Mouse (Mus musculus) B cell, adult 2 months (primary cell): ENCODE measurements around the gene Pold1.

Experiments
- DNase-seq, 2 experiments: peaks; one replicate each; pipeline ENCODE4 v3.0.0; 2022

Pold1 gene

DNA sequence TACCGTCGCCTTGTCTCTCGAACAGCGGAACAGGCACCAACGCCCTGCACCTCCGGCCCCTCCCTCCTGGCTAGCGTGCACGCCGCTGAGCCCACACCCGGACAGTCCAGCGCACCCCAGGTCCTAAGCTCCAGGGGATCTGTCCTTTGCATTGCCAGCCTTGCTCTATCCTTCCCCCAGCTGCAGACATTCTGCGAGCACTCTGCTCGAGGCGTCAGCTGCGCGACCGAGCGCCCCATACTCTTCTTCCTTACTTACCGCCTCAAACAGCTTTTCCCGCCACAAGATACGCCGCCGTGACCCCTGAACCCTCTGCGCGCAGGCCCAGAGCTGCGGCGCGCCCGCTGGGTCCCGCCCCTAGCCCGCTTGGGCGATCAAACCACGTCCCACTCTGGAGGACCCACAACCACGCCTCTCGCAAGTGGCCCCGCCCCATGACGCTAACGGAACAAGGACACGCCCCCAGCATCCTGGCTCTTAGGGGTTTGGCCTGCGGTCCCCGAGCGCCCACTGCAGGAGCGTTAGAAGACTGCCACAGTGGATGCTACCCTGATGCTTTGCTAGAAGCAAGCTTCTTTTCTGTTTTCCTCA, at the start of gene Pold1:
Pold1 (minus strand) TSS at position 353 of the 591 bp plus-strand sequence.
- DNase-seq, result peak; percentile 100

DNA sequence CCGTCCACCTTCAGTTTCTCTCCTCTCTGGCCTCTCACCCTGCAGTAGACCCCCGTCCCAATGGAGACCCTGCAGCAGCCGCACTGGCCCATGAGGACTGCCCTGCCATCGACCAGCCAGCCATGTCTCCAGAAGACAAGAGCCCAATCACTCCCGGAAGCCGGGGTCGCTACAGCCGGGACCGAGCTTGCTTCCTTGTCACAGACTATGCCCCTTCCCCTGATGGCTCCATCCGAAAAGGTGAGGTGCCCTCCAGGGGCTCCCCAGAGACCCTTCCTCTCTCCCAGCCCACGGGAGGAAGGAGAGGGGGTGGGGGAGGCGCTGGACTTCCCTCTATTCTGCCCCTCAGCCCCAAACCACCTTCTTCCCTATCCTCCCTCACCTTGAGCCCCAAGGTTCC, 49.7 kb upstream of the Pold1 start:
- DNase-seq, result no peak

DNA sequence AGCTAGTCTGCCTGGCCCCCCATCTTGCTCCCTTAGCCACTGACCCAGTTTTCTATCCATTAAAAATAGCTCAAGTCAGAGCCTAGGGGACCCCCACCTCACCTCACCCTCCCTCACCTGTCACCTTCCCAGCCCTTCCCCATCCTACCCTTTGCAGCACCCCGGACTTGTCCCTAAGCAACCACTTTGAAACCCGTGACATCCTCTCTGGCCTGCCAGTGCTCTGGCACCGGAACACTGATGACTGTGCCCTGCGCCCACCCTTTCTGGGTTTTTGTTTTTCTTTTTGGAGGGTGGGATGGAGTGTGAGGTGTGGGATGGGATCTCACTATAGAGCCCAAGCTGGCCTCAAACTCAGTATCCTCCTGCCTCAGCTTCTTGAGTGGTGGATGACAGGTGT, 49.0 kb upstream of the Pold1 start:
- DNase-seq, result no peak

DNA sequence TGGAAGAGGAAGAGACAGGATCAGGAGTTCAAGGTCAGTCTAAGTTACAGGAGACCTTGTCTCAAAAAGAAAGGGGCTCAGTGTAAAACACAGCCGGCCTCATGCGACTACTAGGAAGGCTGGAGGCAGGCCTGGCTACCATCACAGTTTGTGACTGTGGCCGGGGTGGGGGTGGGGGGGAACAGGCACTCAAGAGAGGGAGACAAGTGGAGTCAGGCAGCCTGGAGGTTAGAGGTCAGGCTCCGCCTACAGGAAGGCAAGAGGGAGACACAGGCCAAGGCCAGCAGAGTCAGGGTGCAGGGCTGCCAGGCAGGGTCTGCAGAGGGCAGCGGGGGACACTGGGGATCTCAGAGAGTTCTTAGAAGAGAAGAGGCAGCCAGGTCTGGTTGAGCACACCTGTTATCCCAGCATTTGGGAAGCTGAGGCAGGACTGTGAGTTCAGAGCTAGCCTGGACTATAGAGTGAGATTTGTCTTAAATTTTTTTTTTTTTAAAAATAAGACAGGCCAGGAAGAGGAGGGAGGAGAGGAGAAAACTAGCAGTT, 48.4 kb upstream of the Pold1 start:
- no peak for DNase-seq

DNA sequence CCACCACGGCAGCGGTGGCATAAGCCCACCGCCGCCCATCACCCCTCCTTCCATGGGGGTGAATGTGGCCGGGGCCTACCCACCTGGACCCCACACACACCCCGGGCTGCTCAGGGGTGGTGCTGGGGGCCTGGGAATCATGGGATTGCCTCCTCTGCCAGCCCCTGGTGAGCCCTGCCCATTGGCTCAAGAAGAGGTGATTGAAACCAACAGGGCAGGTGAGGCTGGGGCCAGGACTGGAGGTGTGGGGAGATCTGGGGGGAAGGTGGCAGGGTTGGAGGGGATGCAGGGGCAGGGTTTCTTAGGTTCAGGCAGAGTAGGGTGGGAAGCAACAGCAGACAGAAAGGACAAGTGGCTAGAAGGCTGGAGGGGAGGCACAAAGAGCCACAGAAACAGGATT, 47.4 kb upstream of the Pold1 start:
- no peak for DNase-seq

DNA sequence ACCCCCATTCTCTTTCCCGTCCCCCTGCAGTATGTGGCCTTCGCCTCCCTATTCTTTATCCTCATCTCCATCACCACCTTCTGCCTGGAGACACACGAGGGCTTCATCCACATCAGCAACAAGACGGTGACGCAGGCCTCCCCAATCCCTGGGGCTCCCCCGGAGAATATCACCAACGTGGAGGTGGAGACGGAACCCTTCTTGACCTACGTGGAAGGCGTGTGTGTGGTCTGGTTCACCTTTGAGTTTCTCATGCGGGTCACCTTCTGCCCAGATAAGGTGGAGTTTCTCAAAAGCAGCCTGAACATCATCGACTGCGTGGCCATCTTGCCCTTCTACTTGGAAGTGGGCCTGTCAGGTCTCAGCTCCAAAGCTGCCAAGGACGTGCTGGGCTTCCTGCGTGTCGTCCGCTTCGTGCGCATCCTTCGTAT, 46.5 kb upstream of the Pold1 start:
- no peak for DNase-seq

DNA sequence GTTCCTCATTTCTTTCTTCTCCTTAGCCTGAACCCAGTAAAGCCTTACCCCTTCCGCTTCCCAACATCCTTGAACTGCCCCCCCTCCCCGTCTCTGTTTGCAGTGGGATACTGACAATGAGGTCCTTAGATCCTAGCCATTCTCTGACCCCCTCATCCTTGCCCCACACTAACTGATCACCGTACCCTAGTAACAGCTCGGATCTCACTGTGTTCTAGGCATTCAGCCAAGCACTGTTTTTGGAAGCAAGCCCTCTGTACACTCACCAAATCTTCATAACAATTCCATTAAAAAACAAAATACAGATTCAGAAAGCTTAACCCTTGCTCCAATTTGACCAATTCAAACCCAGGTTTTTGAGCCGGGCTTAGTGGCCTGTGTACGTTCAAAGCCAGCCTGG, 45.6 kb upstream of the Pold1 start:
- no peak for DNase-seq

DNA sequence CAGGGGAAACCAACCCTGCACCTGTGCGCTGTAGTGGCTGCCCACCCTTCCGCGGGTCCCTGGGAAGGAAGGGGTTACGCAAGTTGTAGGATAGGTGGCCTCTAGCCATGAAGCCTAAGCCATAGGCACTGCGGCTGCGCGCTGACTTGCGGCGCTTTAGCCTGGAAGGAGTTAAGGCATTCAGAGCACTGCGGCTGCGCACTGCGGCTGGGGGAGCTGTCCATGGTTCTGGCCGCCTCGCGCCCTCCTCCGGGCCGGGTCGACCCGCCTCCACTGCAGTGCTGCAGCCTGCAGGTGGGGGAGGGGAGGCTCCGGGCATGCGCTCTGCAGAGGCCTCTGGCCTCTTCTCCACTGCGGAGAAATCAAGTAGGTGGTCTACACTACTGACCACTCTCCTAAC, 45.1 kb upstream of the Pold1 start:
- peak; percentile 90 to 91 for DNase-seq

DNA sequence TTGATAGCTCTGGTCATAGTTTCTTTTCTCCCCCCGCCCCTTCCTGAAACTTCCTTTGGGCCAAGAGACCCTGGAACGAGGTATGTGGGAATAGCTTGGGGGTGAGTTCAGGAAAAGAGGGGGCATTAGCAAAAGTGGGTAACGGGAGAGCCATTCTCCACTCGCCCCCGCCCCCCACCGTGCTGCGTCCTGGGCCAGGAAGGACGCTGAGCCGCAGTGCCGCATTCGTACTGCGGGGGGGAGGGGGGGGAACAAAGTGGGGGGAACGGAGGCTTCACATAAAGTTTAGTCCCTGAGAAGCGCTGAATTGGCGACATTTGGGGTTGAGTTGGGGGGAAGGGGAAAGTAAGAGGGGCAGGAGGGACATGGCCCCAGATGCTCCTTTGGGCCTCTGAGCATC, 44.4 kb upstream of the Pold1 start:
- no peak for DNase-seq

DNA sequence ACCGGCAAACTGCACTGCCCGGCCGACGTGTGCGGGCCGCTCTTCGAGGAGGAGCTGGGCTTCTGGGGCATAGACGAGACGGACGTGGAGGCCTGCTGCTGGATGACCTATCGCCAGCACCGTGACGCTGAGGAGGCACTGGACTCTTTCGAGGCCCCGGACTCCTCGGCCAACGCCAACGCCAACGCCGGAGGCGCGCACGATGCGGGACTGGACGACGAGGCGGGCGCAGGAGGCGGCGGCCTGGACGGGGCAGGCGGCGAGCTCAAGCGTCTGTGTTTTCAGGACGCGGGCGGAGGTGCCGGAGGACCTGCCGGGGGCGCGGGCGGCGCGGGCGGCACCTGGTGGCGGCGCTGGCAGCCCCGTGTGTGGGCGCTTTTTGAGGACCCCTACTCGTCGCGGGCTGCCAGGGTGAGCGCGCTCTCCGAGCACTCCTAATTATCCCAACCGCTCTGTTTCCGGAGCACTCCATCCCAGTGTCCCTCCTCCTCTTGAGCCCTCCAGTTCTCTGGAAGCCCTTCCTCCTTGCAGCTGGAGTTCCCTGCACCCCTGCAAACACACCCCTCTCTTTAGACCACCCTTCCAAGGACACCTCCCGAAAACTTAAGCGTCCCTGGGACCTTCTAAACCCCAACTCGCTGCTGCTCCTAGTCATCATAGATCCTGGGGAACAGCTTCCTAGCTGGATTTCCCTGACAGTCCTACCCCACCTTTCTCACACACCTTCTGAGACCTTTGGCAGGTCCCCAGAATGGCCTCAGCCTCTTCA, 42.9 kb upstream of the Pold1 start:
- peak in 1 of 2 experiments; percentile 38 for DNase-seq

DNA sequence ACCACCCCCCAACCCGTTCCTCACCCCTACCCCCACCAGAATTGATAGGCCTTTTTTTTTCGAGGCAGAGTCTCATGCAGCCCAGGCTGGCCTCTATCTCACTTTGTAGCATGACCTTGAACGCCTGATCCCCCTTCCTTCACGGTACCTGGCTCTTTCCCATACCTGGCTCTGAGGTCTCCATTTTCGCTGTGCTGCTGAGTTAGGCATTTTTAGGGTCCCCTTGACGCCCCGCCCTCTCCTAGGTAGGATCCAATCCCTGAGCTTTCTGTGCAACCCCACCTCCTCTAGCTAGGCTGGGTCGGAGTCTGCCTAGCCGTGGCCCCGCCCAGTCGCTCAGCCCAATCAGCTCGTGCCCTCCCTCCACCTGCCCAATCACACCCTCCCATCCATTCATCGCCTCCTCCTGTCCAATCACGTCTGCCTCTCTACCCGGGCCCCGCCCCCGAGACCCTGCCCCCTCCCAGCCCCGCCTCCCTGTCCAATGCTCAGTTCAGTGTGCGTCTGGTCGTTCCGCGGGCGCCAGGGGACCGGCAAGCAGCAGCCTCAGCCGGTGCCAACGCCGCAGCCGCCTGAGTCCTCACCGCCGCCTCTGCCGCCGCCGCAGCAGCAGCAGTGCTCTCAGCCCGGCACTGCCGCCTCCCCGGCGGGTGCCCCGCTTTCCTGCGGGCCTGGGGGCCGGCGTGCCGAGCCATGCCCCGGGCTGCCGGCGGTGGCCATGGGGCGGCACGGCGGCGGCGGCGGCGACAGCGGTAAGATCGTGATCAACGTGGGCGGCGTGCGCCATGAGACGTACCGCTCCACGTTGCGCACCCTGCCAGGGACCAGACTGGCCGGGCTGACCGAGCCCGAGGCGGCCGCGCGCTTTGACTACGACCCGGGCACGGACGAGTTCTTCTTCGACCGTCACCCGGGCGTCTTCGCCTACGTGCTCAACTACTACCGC, 42.0 kb upstream of the Pold1 start, which contains the start of gene Kcnc3:
Kcnc3 (plus strand) TSS at position 263 of the 946 bp plus-strand sequence.
- DNase-seq, result peak; percentile 91 to 93

DNA sequence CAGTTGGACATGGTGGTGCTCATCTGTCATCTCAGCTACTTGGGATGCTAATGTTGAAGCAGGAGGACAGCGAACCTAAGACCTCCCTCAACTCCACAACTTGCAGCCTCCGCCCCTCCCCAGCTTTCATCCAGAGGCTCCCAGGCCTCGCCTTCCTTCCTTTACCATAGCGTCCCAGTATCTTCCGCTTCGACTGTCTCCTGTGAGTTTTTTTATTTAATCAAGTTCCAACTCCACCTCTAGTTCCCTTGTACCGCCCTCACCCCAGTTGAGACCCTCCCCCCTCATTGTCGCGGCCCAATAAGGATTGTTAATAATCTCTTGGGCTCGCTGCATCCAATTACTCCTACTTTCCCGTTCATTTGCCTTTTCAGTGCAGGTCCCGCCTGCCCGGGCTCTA, 41.3 kb upstream of the Pold1 start:
- DNase-seq, result no peak

DNA sequence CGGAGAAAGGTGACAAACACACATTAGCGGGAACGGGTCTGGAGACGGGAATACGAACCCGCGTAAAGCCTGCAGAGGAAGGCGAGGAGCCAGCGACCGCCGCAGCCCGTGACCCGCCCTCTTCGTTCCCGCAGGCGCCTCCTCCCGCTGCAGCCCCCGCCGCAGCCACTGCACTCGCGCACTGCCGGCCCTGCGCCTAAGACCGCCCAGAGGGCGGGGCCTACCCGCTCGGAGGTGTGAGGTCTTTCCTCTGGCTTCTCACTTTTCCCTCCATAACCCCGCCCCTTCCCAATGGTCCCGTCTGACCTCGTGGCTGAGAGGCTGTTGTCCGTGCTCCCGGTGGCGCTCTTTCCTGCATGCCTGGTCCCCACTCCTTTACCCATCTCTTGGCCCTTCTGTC, 40.5 kb upstream of the Pold1 start:
- peak; percentile 78 to 80 for DNase-seq

DNA sequence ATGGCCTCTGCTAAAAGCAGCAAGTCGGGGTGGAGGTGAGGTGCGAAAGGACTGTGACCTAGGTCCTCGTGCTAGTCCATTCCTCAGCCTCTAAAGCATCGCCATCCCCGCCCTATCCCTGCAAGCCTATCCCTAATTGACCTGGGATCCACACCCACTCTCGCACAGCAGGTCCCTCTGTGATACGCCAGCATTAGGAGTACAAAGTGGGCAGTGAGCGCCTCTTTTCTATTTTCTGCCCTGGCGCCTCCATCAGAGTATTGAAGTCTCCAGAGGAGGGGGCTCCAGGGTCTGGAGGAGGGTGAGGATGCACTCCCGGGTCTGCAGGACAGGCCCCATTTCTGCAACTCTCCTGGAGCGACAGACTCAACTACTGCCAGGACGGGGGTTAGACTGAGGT, 39.7 kb upstream of the Pold1 start:
- DNase-seq, result no peak

DNA sequence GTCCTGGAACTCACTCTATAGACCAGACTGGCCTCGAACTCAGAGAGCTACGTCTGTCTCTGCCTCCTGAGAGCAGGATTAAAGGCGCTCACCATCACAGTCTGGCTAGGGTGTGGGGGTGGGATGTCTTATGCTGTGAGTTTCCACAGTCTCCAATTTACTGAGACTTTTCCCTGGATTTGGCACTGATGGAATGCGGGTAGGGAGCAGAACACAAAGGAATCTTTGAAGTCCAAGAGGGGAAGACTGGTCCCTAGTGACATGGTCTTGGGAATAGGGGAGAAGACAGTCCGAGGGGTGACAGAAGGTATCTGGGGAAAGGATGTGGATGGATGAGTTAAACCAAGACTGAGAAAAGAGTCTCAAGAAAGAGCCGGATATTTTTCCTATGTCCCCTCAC, 39.0 kb upstream of the Pold1 start:
- no peak for DNase-seq

DNA sequence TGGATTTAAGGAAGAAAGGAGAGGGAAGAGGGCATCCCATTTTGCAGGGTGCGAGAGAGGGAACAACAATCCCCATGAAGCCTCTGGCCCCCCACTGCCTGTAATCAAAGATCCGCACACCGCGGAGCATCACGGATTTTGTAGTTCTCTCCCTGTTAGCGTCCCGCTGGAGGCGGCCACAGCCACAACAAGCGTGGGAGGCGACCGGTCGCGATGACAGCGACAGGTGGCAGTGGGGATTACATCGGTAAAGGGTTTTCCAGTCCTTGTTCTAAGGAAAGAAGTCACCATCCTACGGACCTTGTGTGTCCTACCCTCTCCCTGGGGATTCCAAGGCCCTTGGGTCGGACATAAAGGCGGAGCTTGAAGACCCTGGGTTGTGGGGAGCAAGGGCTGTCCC, 38.3 kb upstream of the Pold1 start:
- DNase-seq, result peak; percentile 66 to 69

DNA sequence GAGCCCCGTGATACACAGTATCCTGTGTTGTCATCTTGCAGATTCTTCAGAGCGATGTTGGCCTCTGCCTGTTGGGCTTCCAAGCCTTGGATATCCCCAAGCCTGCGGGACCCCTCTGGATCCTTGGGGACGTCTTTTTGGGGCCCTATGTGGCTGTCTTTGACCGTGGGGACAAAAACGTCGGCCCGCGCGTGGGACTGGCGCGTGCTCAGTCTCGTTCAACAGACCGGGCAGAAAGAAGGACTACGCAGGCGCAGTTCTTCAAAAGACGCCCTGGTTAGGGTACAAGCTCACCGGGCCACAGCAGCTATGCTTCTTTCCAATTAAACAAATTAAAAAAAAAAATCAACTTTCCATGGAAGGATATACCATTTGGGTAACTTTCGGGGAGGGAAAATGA, 37.9 kb upstream of the Pold1 start:
- no peak for DNase-seq

DNA sequence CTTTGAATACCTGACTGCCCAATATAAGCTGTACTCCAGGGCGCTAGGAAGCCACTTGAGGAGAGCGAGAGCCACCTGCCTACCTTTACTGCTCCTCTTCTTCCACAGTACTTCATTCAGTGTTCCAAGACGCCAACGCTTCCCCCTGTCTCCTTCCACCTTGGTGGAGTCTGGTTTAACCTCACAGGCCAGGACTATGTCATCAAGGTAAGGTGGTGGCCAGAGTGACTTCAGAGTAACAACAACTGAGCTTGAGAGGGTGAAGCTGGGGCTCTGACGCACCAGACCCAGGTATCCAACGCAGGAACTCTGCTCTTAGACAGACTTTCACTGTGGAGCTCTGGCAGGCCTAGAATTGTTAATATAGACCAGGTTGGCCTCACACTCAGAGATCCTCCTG, 37.0 kb upstream of the Pold1 start:
- DNase-seq, result no peak

DNA sequence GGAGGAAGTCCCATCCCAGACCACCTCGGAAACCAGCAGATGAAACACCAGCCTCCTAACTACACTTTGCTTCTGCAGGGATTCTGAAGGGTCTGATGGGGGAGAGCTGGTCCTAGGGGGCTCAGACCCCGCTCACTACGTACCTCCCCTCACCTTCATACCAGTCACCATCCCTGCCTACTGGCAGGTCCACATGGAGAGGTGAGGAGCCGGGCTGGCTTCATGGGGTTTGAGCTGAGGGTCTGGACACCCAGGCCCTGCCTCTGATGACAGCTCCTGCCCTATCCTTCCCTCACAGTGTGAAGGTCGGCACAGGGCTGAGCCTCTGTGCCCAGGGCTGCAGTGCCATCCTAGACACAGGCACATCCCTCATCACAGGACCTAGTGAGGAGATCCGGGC, 36.3 kb upstream of the Pold1 start:
- no peak for DNase-seq

DNA sequence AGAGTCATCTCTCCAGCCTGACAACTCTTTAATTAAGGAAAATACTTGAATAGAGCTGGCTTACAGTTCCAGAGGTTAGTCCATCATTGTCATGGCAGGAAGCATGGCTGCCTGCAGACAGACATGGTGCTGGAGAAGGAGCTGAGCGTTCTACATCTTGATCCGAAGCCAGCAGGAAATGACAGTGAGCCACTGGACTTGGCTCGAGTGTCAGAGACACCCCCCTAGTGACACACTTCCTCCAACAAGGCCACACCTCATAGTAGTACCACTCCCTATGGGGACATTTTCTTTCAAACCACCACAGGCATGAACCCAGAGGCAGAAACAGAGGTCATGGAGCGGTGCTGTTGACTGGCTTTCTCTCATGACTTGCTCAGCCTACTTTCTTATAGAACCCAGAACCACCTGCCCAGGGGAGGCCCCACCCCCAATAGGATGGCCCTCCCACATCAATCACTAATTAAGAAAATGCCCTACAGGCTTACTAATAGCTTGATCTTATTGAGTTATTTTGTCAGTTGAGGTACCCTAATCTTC, 35.7 kb upstream of the Pold1 start:
- DNase-seq, result no peak

DNA sequence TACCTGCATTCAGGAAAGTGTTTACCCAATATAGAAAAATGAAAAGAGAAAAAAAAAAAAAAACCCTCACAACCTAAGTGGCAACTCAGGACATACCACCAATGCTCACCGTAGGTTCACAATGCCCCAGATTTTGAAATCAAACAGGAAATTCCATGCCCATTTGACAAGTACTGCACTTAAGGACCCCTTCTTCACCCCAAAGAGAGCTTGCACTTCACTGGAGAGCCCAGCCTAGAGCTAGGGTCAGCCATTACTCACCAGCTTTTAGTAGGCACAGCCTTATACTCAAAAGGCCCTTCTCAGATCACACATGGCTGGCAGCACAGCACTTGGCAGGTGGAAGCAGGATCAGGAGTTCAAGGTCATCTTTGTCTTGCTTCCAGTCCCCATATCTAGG, 34.5 kb upstream of the Pold1 start:
- DNase-seq, result no peak

DNA sequence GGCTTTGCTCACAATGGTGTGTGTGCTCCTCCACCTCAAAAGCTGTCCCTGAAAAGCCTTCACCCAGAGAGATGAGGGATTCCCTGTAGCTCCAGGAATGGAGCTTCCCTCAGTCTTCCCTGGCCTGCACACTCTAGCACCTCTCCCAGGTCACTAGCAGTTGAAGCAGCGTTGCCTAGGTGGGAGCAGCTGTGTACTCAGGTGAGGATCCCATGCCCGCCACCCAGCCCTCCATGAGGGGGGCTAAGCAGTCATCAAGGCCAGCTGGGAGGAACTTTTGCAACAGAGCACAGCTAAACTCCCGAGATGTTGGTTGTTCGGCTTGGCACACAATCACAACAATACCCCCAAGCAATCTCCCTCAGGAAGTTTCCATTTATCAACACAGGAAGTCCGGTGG, 34.1 kb upstream of the Pold1 start:
- no peak for DNase-seq

DNA sequence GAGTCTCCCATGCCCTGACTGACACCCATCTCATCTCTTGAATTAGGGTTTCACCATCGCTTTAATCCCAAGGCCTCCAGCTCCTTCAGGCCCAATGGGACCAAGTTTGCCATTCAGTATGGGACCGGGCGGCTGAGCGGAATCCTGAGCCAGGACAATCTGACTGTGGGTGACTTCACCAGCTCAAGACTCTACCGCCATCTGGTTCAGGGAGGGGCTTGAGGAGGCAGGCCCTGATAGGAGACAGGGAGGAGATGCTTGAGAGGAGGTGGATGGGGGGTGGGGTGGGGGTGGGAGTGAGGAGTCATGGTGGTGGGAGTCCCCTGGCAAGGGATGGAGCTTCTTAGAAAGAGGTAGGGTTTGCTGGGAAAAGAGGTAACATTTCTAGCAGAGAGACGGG, 33.0 kb upstream of the Pold1 start:
- no peak for DNase-seq
